Mouse (Mus musculus) heart, adult 2 months (tissue): ENCODE measurements around the gene Wdr27. TPM values are rescaled to one million over a fixed set of nuclear protein-coding genes. Genes with fewer than 3 reads are reported as not detected.
"Not testable (repeated sequence)": the region's sequence is repeated elsewhere in the genome, so short reads cannot be mapped to it uniquely, and the experiment has no call there.

ENCODE experiments used
- DNase-seq, 2 experiments: peaks; one replicate each; pipeline ENCODE4 v3.0.0; 2021
- H3K27ac ChIP-seq: fragments of 200-600 bp; 2 replicates; pipeline ENCODE4 v1.8.1; 2022
- H3K27me3 ChIP-seq: fragments of 200-500 bp; 2 replicates; pipeline ENCODE4 v1.6.1; 2012; ENCODE audit warnings: mild to moderate bottlenecking, low read length, inconsistent platforms, mixed read lengths; ENCODE audit not compliant: control insufficient read depth, insufficient read depth
- H3K36me3 ChIP-seq: fragments of 200-500 bp; 2 replicates; pipeline ENCODE4 v1.6.1; 2012; ENCODE audit warnings: low read length, inconsistent platforms; ENCODE audit not compliant: control insufficient read depth, insufficient read depth
- H3K4me1 ChIP-seq: fragments of 200-500 bp; 2 replicates; pipeline ENCODE4 v1.6.1; 2011; ENCODE audit warnings: low read length; ENCODE audit not compliant: control insufficient read depth, insufficient read depth
- H3K4me3 ChIP-seq: fragments of 200-600 bp; 2 replicates; pipeline ENCODE4 v1.8.1; 2022
- H3K79me2 ChIP-seq: fragments of 200-500 bp; replicated peaks from 2 replicates; pipeline ENCODE4 v1.6.1; 2012; ENCODE audit warnings: mild to moderate bottlenecking, inconsistent platforms, low read length, moderate library complexity, mixed read lengths; ENCODE audit not compliant: control insufficient read depth, insufficient read depth
- H3K9ac ChIP-seq: fragments of 200-500 bp; 2 replicates; pipeline ENCODE4 v1.6.1; 2012; ENCODE audit warnings: low read depth, mild to moderate bottlenecking, control low read depth, inconsistent platforms, low read length, mixed read lengths
- CTCF ChIP-seq: fragments of 200-600 bp; IDR thresholded peaks from 2 replicates; pipeline ENCODE4 v1.8.1; 2022; ENCODE audit warnings: antibody characterized with exemption, mild to moderate bottlenecking, moderate library complexity
- EP300 ChIP-seq: fragments of 200-500 bp; IDR thresholded peaks from 2 replicates; pipeline ENCODE4 v1.6.1; 2011; ENCODE audit warnings: low read depth, low read length, control low read depth; ENCODE audit not compliant: insufficient read depth
- POLR2A ChIP-seq: fragments of 200-500 bp; IDR thresholded peaks from 2 replicates; pipeline ENCODE4 v1.6.1; 2011; ENCODE audit warnings: mild to moderate bottlenecking, low read depth, low read length, control low read depth; ENCODE audit not compliant: insufficient read depth
- WGBS: fragments of 180-500 bp; shearing (Covaris S2); methylation state at CpG from one replicate; pipeline ENCODE4 v1.1.7; 2018; 5-methylcytosine and 5-hydroxymethylcytosine counted together
- intact Hi-C: fragments of 180-260 bp; cut with DNase I; formaldehyde crosslinking; loops from one replicate; pipeline ENCODE4 v1.15.1; 2025
- polyA plus RNA-seq: library from polyadenylated mRNA; depleted of rRNA; stranded (reverse); fragments of >200 nt; gene quantifications from 2 replicates; pipeline ENCODE4 v1.2.3, GENCODE M21; 2012
- total RNA-seq, 2 experiments: library from RNA; stranded (reverse); gene quantifications; 2 replicates each; pipeline ENCODE4 v1.2.3; 2021

The Wdr27 gene
- total and polyA plus RNA-seq, 3 experiments: 0.86 to 1.1 TPM; not detected in 1

- 87% methylated on average over 6 of the region's 6 CpGs for WGBS
- TF ChIP-seq CTCF: no peak
- TF ChIP-seq POLR2A: no peak
- TF ChIP-seq EP300: no peak
- H3K4me3 ChIP-seq: no peak overlapping the region
- H3K4me1 ChIP-seq: no peaks in the 10 kb centered on the region
- no peak for DNase-seq
- intact Hi-C loops: loop anchor here (1.0 to 5.0 kb wide), 2 partner anchors 380 to 672 kb away; no protein-coding TSS in a partner anchor
- no peaks in the 10 kb centered on the region for H3K36me3 ChIP-seq
- H3K9ac ChIP-seq: no peak overlapping the region
- no peak overlapping the region for H3K27ac ChIP-seq
- H3K79me2 ChIP-seq: no peaks in the 10 kb centered on the region
- H3K27me3 ChIP-seq: no peaks in the 10 kb centered on the region
Measured at GRCm38 (mm10) chr17:14904206-14904605, 38.8 kb downstream of the Wdr27 start.

DNA sequence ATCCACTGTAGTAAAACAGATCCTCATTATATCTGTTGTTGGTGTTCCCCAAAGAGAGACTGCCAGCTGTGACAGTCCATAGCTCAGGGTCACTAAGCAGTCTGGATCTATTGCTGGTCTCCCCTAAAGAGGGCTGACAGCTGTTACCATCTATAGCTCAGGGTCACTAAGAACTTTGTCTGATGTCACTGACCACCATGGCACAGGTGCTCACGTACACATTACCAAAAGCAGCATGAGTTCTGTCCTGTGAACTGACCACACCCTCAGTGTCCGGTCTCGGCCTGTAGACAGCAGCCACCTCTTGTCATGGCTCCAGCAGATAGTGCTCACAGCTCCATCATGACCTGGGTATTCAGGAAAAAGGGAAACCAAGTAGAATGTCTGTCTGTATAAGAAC lies 39.7 kb downstream of the Wdr27 start:
- Histone ChIP-seq H3K79me2 (no peaks in the 10 kb centered on the region), H3K9ac (no peak overlapping the region), H3K36me3 (no peaks in the 10 kb centered on the region), H3K4me1 (no peaks in the 10 kb centered on the region), H3K4me3 (no peak overlapping the region), H3K27ac (no peak overlapping the region), H3K27me3 (no peaks in the 10 kb centered on the region)
- WGBS: 78% methylated on average over 3 of the region's 3 CpGs
- intact Hi-C loops: loop anchor here (5.0 kb wide), 1 partner anchor 671 kb away; no protein-coding TSS in a partner anchor
- TF ChIP-seq EP300: no peak
- TF ChIP-seq CTCF: no peak
- TF ChIP-seq POLR2A: no peak
- DNase-seq: no peak

GRCm38 (mm10) chr17:14898972-14899371 lies 44.0 kb downstream of the Wdr27 start:
- no peaks in the 10 kb centered on the region for H3K79me2 ChIP-seq
- 100% methylated on average over 1 of the region's 1 CpGs for WGBS
- no peaks in the 10 kb centered on the region for H3K4me1 ChIP-seq
- no peaks in the 10 kb centered on the region for H3K27me3 ChIP-seq
- H3K4me3 ChIP-seq: no peak overlapping the region
- no peak overlapping the region for H3K9ac ChIP-seq
- no peak overlapping the region for H3K27ac ChIP-seq
- TF ChIP-seq POLR2A: no peak
- intact Hi-C loops: no loop called here
- no peaks in the 10 kb centered on the region for H3K36me3 ChIP-seq
- DNase-seq: no peak

- DNase-seq, H3K9ac ChIP-seq, H3K4me1 ChIP-seq, H3K27ac ChIP-seq, H3K27me3 ChIP-seq, H3K4me3 ChIP-seq, intact Hi-C loops, H3K36me3 ChIP-seq, H3K79me2 ChIP-seq: not testable (repeated sequence)
- TF ChIP-seq CTCF: 0 out of 2 replicates have a peak, but pooled peaks have one; percentile 10
Measured at GRCm38 (mm10) chr17:14895058-14895457, 47.9 kb downstream of the Wdr27 start.

DNA sequence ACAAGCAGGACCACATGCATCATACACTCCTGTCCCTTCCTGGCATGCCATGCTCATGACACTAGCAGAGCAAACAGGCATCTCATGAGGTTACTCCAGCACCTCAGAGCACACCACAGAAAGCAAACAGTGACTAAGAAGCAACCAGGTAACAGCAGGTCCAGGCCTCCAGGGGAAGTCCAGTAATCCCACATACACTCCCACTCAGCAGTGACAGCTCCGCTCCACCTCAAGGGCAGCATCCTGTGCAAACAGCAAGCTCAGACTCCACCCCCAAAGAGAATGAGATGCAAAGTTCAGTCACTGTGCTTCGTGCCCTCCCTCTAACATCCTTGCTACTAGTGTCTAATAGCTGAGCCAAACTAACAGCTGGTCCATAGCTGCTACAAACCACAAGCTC lies 56.0 kb downstream of the Wdr27 start:
- no peak overlapping the region for H3K9ac ChIP-seq
- no peak for DNase-seq
- no peaks in the 10 kb centered on the region for H3K27me3 ChIP-seq
- WGBS: 58% methylated on average over 2 of the region's 2 CpGs
- TF ChIP-seq EP300: no peak
- no peak overlapping the region for H3K4me3 ChIP-seq
- no peaks in the 10 kb centered on the region for H3K36me3 ChIP-seq
- H3K4me1 ChIP-seq: no peaks in the 10 kb centered on the region
- intact Hi-C loops: no loop called here
- no peak overlapping the region for H3K27ac ChIP-seq
- no peaks in the 10 kb centered on the region for H3K79me2 ChIP-seq

DNA sequence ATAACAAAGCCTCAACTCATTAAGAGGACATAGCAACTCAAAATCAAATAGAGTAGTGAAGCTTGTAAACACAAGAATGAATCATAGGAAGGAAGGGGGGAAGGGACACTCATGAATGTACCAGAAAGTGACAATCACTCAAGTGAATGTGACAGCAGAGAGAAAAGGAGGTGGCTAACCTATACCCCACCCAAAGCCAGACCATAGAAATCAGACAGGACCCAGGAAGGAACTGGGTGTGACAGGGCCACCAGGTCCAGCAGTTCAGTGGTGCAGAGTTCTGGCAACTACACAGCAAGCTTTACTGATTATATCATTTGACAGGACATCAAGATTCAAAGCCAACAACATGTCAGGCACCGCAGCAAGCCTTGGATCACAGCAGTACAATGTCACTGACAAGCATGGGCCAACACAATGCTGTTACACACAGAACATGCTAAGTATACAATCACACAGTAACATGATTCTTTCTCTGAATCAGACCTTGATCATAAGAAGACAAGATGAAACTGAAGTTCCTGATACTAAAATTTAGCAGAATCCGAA lies 68.2 kb downstream of the Wdr27 start:
- WGBS: 45% methylated on average over 2 of the region's 2 CpGs
- DNase-seq: no peak
- Histone ChIP-seq H3K4me1 (0 out of 2 replicates have a peak, but pooled peaks cover 1% of the 10 kb centered on the region), H3K9ac (no peak overlapping the region), H3K27me3 (0 out of 2 replicates have a peak, but pooled peaks cover 1% of the 10 kb centered on the region), H3K36me3 (no peaks in the 10 kb centered on the region), H3K4me3 (no peak overlapping the region), H3K27ac (no peak overlapping the region), H3K79me2 (no peaks in the 10 kb centered on the region)
- intact Hi-C loops: no loop called here
- no peak for TF ChIP-seq EP300
- TF ChIP-seq CTCF: no peak
- TF ChIP-seq POLR2A: no peak

DNA sequence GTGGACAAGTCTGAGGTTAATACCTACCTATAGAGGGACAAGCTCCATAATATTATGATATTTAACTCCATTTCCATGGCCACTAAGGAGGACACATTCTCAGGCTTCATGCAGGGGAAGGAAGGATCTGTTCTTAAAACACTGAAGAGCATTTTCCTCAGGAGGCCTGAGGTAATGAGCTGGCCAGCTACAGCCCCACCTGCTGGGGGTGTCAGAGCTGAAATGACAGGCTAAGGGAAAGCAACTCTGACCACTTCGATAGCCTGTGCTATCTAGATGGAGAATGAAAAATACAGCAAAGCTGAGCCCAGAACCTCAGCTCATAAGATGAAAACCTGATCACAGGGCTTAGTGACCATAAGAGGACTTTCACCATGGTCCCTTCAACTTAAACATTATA lies 82.7 kb downstream of the Wdr27 start:
- H3K27ac ChIP-seq: no peak overlapping the region
- intact Hi-C loops: no loop called here
- H3K79me2 ChIP-seq: no peaks in the 10 kb centered on the region
- no peak for DNase-seq
- H3K27me3 ChIP-seq: no peaks in the 10 kb centered on the region
- no peaks in the 10 kb centered on the region for H3K4me1 ChIP-seq
- no peaks in the 10 kb centered on the region for H3K36me3 ChIP-seq
- TF ChIP-seq EP300 (no peak), CTCF (peak; percentile 45)
- H3K9ac ChIP-seq: no peak overlapping the region
- H3K4me3 ChIP-seq: no peak overlapping the region
- 75% methylated on average over 1 of the region's 1 CpGs for WGBS
